Mouse (Mus musculus): ENCODE measurements around the gene Cacna1a. TPM values are rescaled to one million over a fixed set of nuclear protein-coding genes. Genes with fewer than 3 reads are reported as not detected.

The Cacna1a gene
- total RNA-seq, 1 experiment, result 27.4 TPM

DNA sequence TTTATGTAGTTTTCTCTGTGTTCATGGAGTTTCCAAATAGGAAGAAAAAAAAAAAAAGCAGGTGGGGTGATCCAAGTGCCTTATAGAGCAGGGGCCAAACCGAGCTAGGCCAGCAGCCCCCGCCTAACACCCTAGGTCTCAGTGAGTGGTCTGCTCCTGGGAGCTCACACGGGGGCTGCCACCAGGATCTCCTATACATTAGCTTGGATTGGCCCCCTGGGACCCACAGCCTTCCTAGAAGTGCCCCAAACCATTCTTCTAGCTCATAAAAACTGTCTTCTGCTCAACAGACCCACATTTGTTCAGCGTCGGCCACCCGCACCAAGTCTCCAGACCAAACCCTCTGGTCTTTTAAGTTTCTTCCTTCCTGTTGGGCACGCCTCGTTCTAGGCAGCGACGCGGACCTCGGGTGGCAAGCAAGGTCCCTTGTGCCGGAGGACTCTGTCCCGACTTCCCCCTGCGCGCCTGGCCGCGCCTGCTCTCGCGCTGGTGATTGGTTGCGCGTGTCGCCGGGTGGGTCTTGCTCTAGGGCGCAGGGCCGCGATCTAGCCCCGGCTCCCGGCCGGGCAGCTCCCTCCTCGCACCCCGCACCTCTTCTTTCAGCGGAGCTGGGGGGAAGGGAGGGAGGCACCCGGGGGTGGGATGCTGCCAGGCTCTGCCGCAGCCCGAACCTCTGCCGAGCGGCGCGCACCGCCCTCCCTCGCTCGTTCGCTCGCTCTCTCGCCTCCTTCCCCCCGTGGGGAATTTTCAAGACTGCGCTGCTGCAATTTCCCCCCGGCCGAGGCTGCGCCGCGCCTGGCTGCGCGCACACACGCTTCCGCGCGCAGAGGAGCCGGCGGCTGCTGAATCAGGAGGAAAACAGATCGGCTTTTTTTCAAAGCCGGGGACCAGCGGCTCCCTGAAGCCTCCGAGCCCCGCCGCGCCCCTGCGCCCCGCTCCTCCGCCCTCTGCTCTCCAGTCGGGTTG, 25.9 kb downstream of the Cacna1a start:
- peak; percentile 40 for DNase-seq (ENCODE audit: low read depth, low spot score)
- H3K27ac ChIP-seq (ENCODE audit: insufficient read depth, low read depth, low read length, poor library complexity, severe bottlenecking), result peak overlapping the region; percentile 20; the same call in 1 of the 2 replicates
- no peaks in the 10 kb centered on the region for H3K9me3 ChIP-seq (ENCODE audit: control insufficient read depth, insufficient read depth, low read depth, low read length)
- in situ Hi-C loops (cut with MboI; ENCODE audit: low sequenced_read_pairs in 2 of 2, unreplicated experiment in 2 of 2), result no loop called here
- H3K36me3 ChIP-seq (ENCODE audit: control insufficient read depth, insufficient read depth, low read length, poor library complexity, severe bottlenecking), result peaks cover 6% of the 10 kb centered on the region; the same call in 1 of the 2 replicates
- no peak for TF ChIP-seq CHD2 (IDR thresholded peaks at IDR 0.05; ENCODE audit: low read depth, low read length)
- TF ChIP-seq ZC3H11A (IDR thresholded peaks at IDR 0.05; ENCODE audit: borderline replicate concordance, low read depth, low read length), result no peak
- TF ChIP-seq ZNF384 (IDR thresholded peaks at IDR 0.05; ENCODE audit: low read depth, low read length), result peak; percentile 83
- no peak for TF ChIP-seq HCFC1 (IDR thresholded peaks at IDR 0.05; ENCODE audit: borderline replicate concordance, insufficient read depth, low read length)
- 0 out of 2 replicates have a peak, but pooled peaks have one; percentile 3 for TF ChIP-seq MAFK (IDR thresholded peaks at IDR 0.05; ENCODE audit: insufficient read depth, low read depth, low read length)
- peak overlapping the region; percentile 83 for H3K9ac ChIP-seq (ENCODE audit: insufficient read depth, low read depth, low read length, poor library complexity, severe bottlenecking)
- H3K4me3 ChIP-seq (ENCODE audit: insufficient read depth in 1 of 2, low read depth in 1 of 2, low read length in 2 of 2, poor library complexity in 1 of 2, severe bottlenecking in 1 of 2), result peak overlapping the region; percentile 85 to 91
- H3K4me1 ChIP-seq (ENCODE audit: control insufficient read depth in 2 of 2, insufficient read depth in 2 of 2, low read length in 2 of 2, poor library complexity in 1 of 2), result peaks cover 2 to 9% of the 10 kb centered on the region in 2 experiments; a peak in 2 of 4 replicates

DNA sequence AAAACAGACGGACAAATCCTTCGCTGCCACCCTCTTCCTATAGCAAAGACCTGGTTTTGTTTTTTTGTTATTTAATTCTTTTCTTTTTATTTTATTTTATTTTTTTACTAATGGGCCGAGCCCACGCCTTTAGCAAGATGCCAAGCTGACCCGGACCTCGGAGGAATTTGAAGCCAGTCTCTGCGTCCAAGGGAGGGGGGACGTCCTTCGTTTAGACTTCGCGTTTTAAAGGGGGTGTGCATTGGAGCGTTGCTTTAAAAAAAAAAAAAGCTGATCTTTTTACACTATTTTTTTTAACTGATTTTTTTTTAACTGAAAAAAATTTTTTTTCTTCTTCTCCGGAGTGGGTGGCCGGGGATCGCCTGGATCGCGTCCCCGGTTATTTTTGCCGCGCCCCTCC, 26.7 kb downstream of the Cacna1a start:
- Histone ChIP-seq H3K36me3 (ENCODE audit: control insufficient read depth, insufficient read depth, low read length, poor library complexity, severe bottlenecking) (peaks cover 7% of the 10 kb centered on the region; the same call in 1 of the 2 replicates), H3K9me3 (ENCODE audit: control insufficient read depth, insufficient read depth, low read depth, low read length) (no peaks in the 10 kb centered on the region), H3K4me1 (ENCODE audit: control insufficient read depth in 2 of 2, insufficient read depth in 2 of 2, low read length in 2 of 2, poor library complexity in 1 of 2) (peaks cover 2 to 9% of the 10 kb centered on the region in 2 experiments; a peak in 2 of 4 replicates), H3K9ac (ENCODE audit: insufficient read depth, low read depth, low read length, poor library complexity, severe bottlenecking) (0 out of 2 replicates have a peak overlapping the region, but pooled peaks have one; percentile 83), H3K4me3 (ENCODE audit: insufficient read depth in 1 of 2, low read depth in 1 of 2, low read length in 2 of 2, poor library complexity in 1 of 2, severe bottlenecking in 1 of 2) (peak overlapping the region; percentile 85 to 91), H3K27ac (ENCODE audit: insufficient read depth, low read depth, low read length, poor library complexity, severe bottlenecking) (no peak overlapping the region; the same call in 1 of the 2 replicates)
- in situ Hi-C loops (cut with MboI; ENCODE audit: low sequenced_read_pairs in 2 of 2, unreplicated experiment in 2 of 2), result no loop called here
- TF ChIP-seq ZNF384 (IDR thresholded peaks at IDR 0.05; ENCODE audit: low read depth, low read length), result peak; percentile 65; the same call in 1 of the 2 replicates
- no peak for TF ChIP-seq CHD2 (IDR thresholded peaks at IDR 0.05; ENCODE audit: low read depth, low read length)
- TF ChIP-seq ZC3H11A (IDR thresholded peaks at IDR 0.05; ENCODE audit: borderline replicate concordance, low read depth, low read length), result no peak
- no peak for TF ChIP-seq MAFK (IDR thresholded peaks at IDR 0.05; ENCODE audit: insufficient read depth, low read depth, low read length)
- no peak for TF ChIP-seq HCFC1 (IDR thresholded peaks at IDR 0.05; ENCODE audit: borderline replicate concordance, insufficient read depth, low read length)
- no peak for DNase-seq (ENCODE audit: low read depth, low spot score)

- DNase-seq (ENCODE audit: low read depth, low spot score), result no peak
- Histone ChIP-seq H3K4me1 (ENCODE audit: control insufficient read depth in 2 of 2, insufficient read depth in 2 of 2, low read length in 2 of 2, poor library complexity in 1 of 2) (peaks cover 2 to 9% of the 10 kb centered on the region in 2 experiments; a peak in 2 of 4 replicates), H3K27ac (ENCODE audit: insufficient read depth, low read depth, low read length, poor library complexity, severe bottlenecking) (no peak overlapping the region)
Measured at GRCm38 (mm10) chr8:84415378-84415898, 27.2 kb downstream of the Cacna1a start.

GRCm38 (mm10) chr8:84416041-84416440, 27.8 kb downstream of the Cacna1a start:
- H3K9ac ChIP-seq (ENCODE audit: insufficient read depth, low read depth, low read length, poor library complexity, severe bottlenecking), result peak overlapping the region; percentile 82
- in situ Hi-C loops (cut with MboI; ENCODE audit: low sequenced_read_pairs in 2 of 2, unreplicated experiment in 2 of 2), result no loop called here
- TF ChIP-seq MAFK (IDR thresholded peaks at IDR 0.05; ENCODE audit: insufficient read depth, low read depth, low read length), result no peak
- TF ChIP-seq HCFC1 (IDR thresholded peaks at IDR 0.05; ENCODE audit: borderline replicate concordance, insufficient read depth, low read length), result no peak
- TF ChIP-seq CHD2 (IDR thresholded peaks at IDR 0.05; ENCODE audit: low read depth, low read length), result no peak
- no peak for TF ChIP-seq ZC3H11A (IDR thresholded peaks at IDR 0.05; ENCODE audit: borderline replicate concordance, low read depth, low read length)
- no peak for TF ChIP-seq ZNF384 (IDR thresholded peaks at IDR 0.05; ENCODE audit: low read depth, low read length)

More at GRCm38 (mm10) chr8:84415378-84415898, 27.2 kb downstream of the Cacna1a start:
- TF ChIP-seq CHD2 (IDR thresholded peaks at IDR 0.05; ENCODE audit: low read depth, low read length) (no peak), MAFK (IDR thresholded peaks at IDR 0.05; ENCODE audit: insufficient read depth, low read depth, low read length) (no peak), ZNF384 (IDR thresholded peaks at IDR 0.05; ENCODE audit: low read depth, low read length) (no peak), HCFC1 (IDR thresholded peaks at IDR 0.05; ENCODE audit: borderline replicate concordance, insufficient read depth, low read length) (no peak), ZC3H11A (IDR thresholded peaks at IDR 0.05; ENCODE audit: borderline replicate concordance, low read depth, low read length) (no peak)
- peaks cover 7% of the 10 kb centered on the region; the same call in 1 of the 2 replicates for H3K36me3 ChIP-seq (ENCODE audit: control insufficient read depth, insufficient read depth, low read length, poor library complexity, severe bottlenecking)
- no peaks in the 10 kb centered on the region for H3K9me3 ChIP-seq (ENCODE audit: control insufficient read depth, insufficient read depth, low read depth, low read length)
- peak overlapping the region; percentile 82 for H3K9ac ChIP-seq (ENCODE audit: insufficient read depth, low read depth, low read length, poor library complexity, severe bottlenecking)
- peak overlapping the region; percentile 72 to 85 for H3K4me3 ChIP-seq (ENCODE audit: insufficient read depth in 1 of 2, low read depth in 1 of 2, low read length in 2 of 2, poor library complexity in 1 of 2, severe bottlenecking in 1 of 2)
- in situ Hi-C loops (cut with MboI; ENCODE audit: low sequenced_read_pairs in 2 of 2, unreplicated experiment in 2 of 2), result no loop called here

More at GRCm38 (mm10) chr8:84416041-84416440, 27.8 kb downstream of the Cacna1a start:
- Histone ChIP-seq H3K27ac (ENCODE audit: insufficient read depth, low read depth, low read length, poor library complexity, severe bottlenecking) (no peak overlapping the region), H3K9me3 (ENCODE audit: control insufficient read depth, insufficient read depth, low read depth, low read length) (no peaks in the 10 kb centered on the region), H3K4me1 (ENCODE audit: control insufficient read depth in 2 of 2, insufficient read depth in 2 of 2, low read length in 2 of 2, poor library complexity in 1 of 2) (peaks cover 2 to 9% of the 10 kb centered on the region in 2 experiments; a peak in 2 of 4 replicates), H3K4me3 (ENCODE audit: insufficient read depth in 1 of 2, low read depth in 1 of 2, low read length in 2 of 2, poor library complexity in 1 of 2, severe bottlenecking in 1 of 2) (peak overlapping the region; percentile 72 to 85), H3K36me3 (ENCODE audit: control insufficient read depth, insufficient read depth, low read length, poor library complexity, severe bottlenecking) (peaks cover 7% of the 10 kb centered on the region; the same call in 1 of the 2 replicates)
- DNase-seq (ENCODE audit: low read depth, low spot score), result no peak

Data from ES-E14 (cell line).